Mouse (Mus musculus) stomach, embryonic 16.5 days (tissue): ENCODE data around the gene Mcts2. TPM values are rescaled to one million over a fixed set of nuclear protein-coding genes. Genes with fewer than 3 reads are reported as not detected.

Source experiments
- ATAC-seq: fragments of 200-750 bp; cut with Nextera tagmentation; 2 replicates; pipeline ENCODE4 v1.8.0; 2017; ENCODE audit warnings: moderate number of reproducible peaks, moderate TSS enrichment; ENCODE audit not compliant: insufficient read depth, low FRiP score
- H3K27ac ChIP-seq: fragments of 300-500 bp; sonication (generic); 2 replicates; pipeline ENCODE4 v1.5.1; 2014; ENCODE audit warnings: low read length
- H3K27me3 ChIP-seq: fragments of 300-500 bp; sonication (generic); 2 replicates; pipeline ENCODE4 v1.6.1; 2014; ENCODE audit warnings: low read length, control low read depth, mixed read lengths; ENCODE audit not compliant: control insufficient read depth, insufficient read depth
- H3K36me3 ChIP-seq: fragments of 300-500 bp; sonication (generic); 2 replicates; pipeline ENCODE4 v1.6.1; 2014; ENCODE audit warnings: low read length; ENCODE audit not compliant: control insufficient read depth, insufficient read depth
- H3K4me1 ChIP-seq: fragments of 300-500 bp; sonication (generic); 2 replicates; pipeline ENCODE4 v1.6.1; 2014; ENCODE audit warnings: low read length, control low read depth, mixed read lengths; ENCODE audit not compliant: control insufficient read depth, insufficient read depth
- H3K4me2 ChIP-seq: fragments of 300-500 bp; sonication (generic); 2 replicates; pipeline ENCODE4 v1.6.1; 2014; ENCODE audit warnings: low read depth, low read length, mixed read lengths
- H3K4me3 ChIP-seq: fragments of 300-500 bp; sonication (generic); replicated peaks from 2 replicates; pipeline ENCODE4 v1.5.1; 2014; ENCODE audit warnings: mild to moderate bottlenecking, low read length
- H3K9ac ChIP-seq: fragments of 300-500 bp; sonication (generic); 2 replicates; pipeline ENCODE4 v1.6.1; 2014; ENCODE audit warnings: low read length
- H3K9me3 ChIP-seq: fragments of 300-500 bp; sonication (generic); replicated peaks from 2 replicates; pipeline ENCODE4 v1.6.1; 2016; ENCODE audit warnings: low read length, control low read depth; ENCODE audit not compliant: control insufficient read depth
- WGBS: fragments of 180-500 bp; shearing (Covaris S2); extraction: QIAGEN DNeasy Blood & Tissue Kit; methylation state at CpG from one replicate; pipeline ENCODE4 v1.1.7; 2014; 5-methylcytosine and 5-hydroxymethylcytosine counted together
- polyA plus RNA-seq: library from polyadenylated mRNA; unstranded; fragments of >200 nt; fragmentation: Nextera tagmentation; extraction: Ambion mirVana; gene quantifications from 2 replicates; pipeline ENCODE4 v1.2.1, GENCODE M21; 2015

The Mcts2 gene
- polyA plus RNA-seq, 1 experiment from 2014 or later: 24.0 TPM

- no peak overlapping the region for H3K4me3 ChIP-seq
- ATAC-seq: peak; percentile 64; the same call in 1 of the 2 replicates
- H3K4me2 ChIP-seq: no peak overlapping the region
- H3K27me3 ChIP-seq: no peaks in the 10 kb centered on the region
- WGBS: 39% methylated on average over 20 of the region's 20 CpGs
- H3K36me3 ChIP-seq: peaks cover 23% of the 10 kb centered on the region
- H3K9ac ChIP-seq: peak overlapping the region; percentile 80
- no peaks in the 10 kb centered on the region for H3K9me3 ChIP-seq
- peak overlapping the region; percentile 67 for H3K27ac ChIP-seq
- peaks cover 11% of the 10 kb centered on the region for H3K4me1 ChIP-seq
Measured at GRCm38 (mm10) chr2:152696476-152697164, 9.8 kb downstream of the Mcts2 start.

DNA sequence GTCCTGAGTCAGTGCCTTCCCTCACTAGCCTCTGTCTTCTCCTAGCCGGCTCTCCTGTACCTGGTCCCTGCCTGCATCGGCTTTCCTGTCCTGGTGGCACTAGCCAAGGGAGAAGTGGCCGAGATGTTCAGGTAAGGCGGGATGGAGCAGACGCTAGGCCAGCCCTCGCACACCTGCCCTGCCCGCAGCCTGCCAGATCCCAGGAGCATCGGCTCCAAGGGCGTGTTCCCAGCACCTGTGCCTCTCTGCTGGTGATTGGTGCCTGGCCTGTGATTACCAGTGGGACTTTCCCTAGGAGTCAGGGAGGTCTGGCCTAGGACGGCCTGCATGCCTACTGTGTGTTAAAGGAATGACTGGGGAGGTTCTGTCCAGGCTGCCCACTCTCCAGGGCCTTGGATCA, 13.3 kb downstream of the Mcts2 start:
- Histone ChIP-seq H3K27me3 (no peaks in the 10 kb centered on the region), H3K9me3 (no peaks in the 10 kb centered on the region), H3K27ac (0 out of 2 replicates have a peak overlapping the region, but pooled peaks have one; percentile 24), H3K4me2 (no peak overlapping the region), H3K9ac (no peak overlapping the region), H3K4me3 (no peak overlapping the region), H3K4me1 (0 out of 2 replicates have a peak, but pooled peaks cover 6% of the 10 kb centered on the region), H3K36me3 (peaks cover 24% of the 10 kb centered on the region)
- 84% methylated on average over 10 of the region's 10 CpGs for WGBS
- no peak for ATAC-seq

- no peak overlapping the region for H3K27ac ChIP-seq
- no peaks in the 10 kb centered on the region for H3K9me3 ChIP-seq
- H3K27me3 ChIP-seq: no peaks in the 10 kb centered on the region
- WGBS: 91% methylated on average over 8 of the region's 8 CpGs
- 0 out of 2 replicates have a peak overlapping the region, but pooled peaks have one; percentile 18 for H3K9ac ChIP-seq
- H3K36me3 ChIP-seq: peaks cover 20% of the 10 kb centered on the region
- H3K4me1 ChIP-seq: 0 out of 2 replicates have a peak, but pooled peaks cover 7% of the 10 kb centered on the region
- no peak overlapping the region for H3K4me2 ChIP-seq
- ATAC-seq: no peak
- no peak overlapping the region for H3K4me3 ChIP-seq
Measured at GRCm38 (mm10) chr2:152700725-152701124, 13.9 kb downstream of the Mcts2 start.

DNA sequence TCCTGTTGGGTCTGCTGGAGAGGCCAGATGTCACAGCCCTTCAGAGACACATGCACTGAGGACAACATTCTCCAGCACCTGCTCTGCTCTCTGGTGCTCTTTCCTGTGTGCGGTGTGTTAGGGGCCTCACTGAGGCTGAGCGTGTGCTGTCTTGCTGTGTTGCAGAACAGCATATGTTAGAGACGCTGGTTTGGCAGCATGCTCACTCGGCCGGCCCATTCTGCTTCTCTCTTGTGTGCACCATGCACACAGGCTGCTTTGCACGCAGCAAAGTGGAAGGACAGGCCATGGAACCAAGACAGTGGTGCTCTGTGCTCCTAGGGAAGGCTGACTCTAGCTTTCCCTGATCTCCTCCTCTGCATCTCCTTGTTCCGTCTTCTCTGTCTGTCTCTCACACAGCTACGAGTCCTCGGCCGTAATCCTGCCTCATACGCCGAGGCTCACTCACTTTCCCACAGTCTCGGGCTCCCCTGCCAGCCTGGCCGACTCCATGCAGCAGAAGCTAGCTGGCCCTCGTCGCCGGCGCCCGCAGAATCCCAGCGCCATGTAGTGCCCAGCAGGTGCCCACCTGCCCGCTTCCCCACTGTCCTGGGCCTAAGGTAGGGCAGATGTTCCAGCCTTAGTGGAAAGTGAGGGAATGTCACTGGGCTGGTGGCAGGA, 16.9 kb downstream of the Mcts2 start:
- no peak for ATAC-seq
- 91% methylated on average over 21 of the region's 21 CpGs for WGBS
- Histone ChIP-seq H3K4me3 (no peak overlapping the region), H3K27ac (no peak overlapping the region), H3K4me1 (peaks cover 28% of the 10 kb centered on the region), H3K27me3 (no peaks in the 10 kb centered on the region), H3K9me3 (no peaks in the 10 kb centered on the region), H3K36me3 (peaks cover 17% of the 10 kb centered on the region), H3K4me2 (no peak overlapping the region), H3K9ac (no peak overlapping the region)

DNA sequence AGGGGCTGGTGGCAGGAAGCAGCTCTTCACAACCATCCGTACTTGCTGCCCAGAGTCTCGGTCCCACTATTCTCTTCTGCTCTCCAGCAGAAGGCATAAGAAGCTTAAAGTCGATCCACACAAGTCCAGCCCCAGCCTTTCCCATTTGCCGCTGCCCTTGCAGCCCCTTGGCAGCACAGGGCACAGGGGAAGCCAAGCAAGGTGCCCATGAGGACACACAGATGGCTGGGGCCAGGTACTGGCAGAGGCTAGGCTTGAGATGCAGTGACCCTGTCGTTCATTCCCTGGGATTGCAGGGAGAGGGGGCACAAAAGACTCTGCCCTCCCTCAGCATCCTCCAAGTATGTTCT, 17.4 kb downstream of the Mcts2 start:
- 83% methylated on average over 5 of the region's 5 CpGs for WGBS
- Histone ChIP-seq H3K4me2 (no peak overlapping the region), H3K9ac (no peak overlapping the region), H3K36me3 (peaks cover 17% of the 10 kb centered on the region), H3K27me3 (no peaks in the 10 kb centered on the region), H3K27ac (no peak overlapping the region), H3K4me3 (no peak overlapping the region), H3K4me1 (peaks cover 29% of the 10 kb centered on the region), H3K9me3 (no peaks in the 10 kb centered on the region)
- ATAC-seq: no peak

- peaks cover 30% of the 10 kb centered on the region for H3K4me1 ChIP-seq
- no peaks in the 10 kb centered on the region for H3K9me3 ChIP-seq
- no peak for ATAC-seq
- no peaks in the 10 kb centered on the region for H3K27me3 ChIP-seq
- no peak overlapping the region for H3K9ac ChIP-seq
- WGBS: 93% methylated on average over 14 of the region's 14 CpGs
- H3K4me2 ChIP-seq: no peak overlapping the region
- no peak overlapping the region for H3K4me3 ChIP-seq
- peaks cover 17% of the 10 kb centered on the region for H3K36me3 ChIP-seq
- no peak overlapping the region for H3K27ac ChIP-seq
Measured at GRCm38 (mm10) chr2:152704811-152705370, 18.1 kb downstream of the Mcts2 start.

GRCm38 (mm10) chr2:152705993-152706571, 19.2 kb downstream of the Mcts2 start:
- Histone ChIP-seq H3K9me3 (no peaks in the 10 kb centered on the region), H3K4me2 (no peak overlapping the region), H3K4me3 (no peak overlapping the region), H3K27me3 (no peaks in the 10 kb centered on the region), H3K27ac (peak overlapping the region; percentile 92), H3K9ac (peak overlapping the region; percentile 34), H3K36me3 (peaks cover 6% of the 10 kb centered on the region), H3K4me1 (peaks cover 32% of the 10 kb centered on the region)
- 70% methylated on average over 22 of the region's 22 CpGs for WGBS
- no peak for ATAC-seq

DNA sequence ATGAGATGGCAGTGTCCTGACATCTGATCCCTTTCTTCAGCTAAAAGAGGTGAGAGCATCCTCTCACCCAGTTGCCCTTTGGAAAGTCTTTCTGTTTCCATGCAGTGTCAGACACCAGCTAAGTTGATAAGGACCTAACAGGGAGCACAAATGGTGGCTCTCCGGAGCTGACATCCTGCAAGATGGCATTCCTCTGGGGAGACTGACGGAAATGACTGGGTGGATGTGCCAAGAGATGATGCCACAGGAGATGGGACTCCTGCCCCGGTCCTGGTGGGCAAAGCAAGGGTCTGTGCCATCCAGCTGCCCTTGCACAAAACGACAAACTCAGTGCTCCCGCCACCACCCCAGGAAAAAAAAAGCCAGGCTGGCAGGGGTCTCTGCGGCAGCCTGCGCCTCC, 20.4 kb downstream of the Mcts2 start:
- no peaks in the 10 kb centered on the region for H3K27me3 ChIP-seq
- H3K4me1 ChIP-seq: peaks cover 34% of the 10 kb centered on the region
- peak overlapping the region; percentile 43 for H3K4me3 ChIP-seq
- no peak for ATAC-seq
- no peaks in the 10 kb centered on the region for H3K9me3 ChIP-seq
- H3K9ac ChIP-seq: peak overlapping the region; percentile 73
- H3K4me2 ChIP-seq: peak overlapping the region; percentile 67
- peak overlapping the region; percentile 92 for H3K27ac ChIP-seq
- H3K36me3 ChIP-seq: no peaks in the 10 kb centered on the region; the same call in 1 of the 2 replicates
- 22% methylated on average over 7 of the region's 7 CpGs for WGBS

DNA sequence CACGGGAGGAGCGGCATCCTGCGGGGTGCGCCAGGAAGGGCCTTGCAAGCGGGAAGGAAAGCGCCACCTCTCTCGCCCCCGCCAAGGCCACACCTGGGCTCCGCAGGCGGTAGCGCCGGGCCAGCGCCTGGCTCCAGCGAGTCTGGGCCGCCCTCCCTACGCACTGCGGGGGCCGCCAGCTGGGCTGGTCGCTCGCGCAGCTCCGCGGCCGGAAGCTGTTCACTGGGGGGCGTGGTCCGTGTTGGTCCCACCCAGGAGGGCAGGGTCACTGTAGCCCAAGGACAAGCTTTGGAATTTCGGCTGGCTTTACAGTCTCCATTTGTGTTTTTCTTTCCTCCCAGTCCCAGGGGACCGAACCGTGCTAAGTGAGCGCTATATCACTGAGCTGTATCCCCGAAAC, 20.8 kb downstream of the Mcts2 start:
- Histone ChIP-seq H3K27ac (peak overlapping the region; percentile 92), H3K4me2 (peak overlapping the region; percentile 67), H3K9ac (peak overlapping the region; percentile 73), H3K4me1 (peaks cover 34% of the 10 kb centered on the region), H3K36me3 (no peaks in the 10 kb centered on the region; the same call in 1 of the 2 replicates), H3K4me3 (peak overlapping the region; percentile 43), H3K9me3 (no peaks in the 10 kb centered on the region), H3K27me3 (no peaks in the 10 kb centered on the region)
- peak; percentile 97 for ATAC-seq
- 7% methylated on average over 31 of the region's 31 CpGs for WGBS
